Mouse (Mus musculus): ENCODE data around the gene Frmd4b. TPM values are rescaled to one million over a fixed set of nuclear protein-coding genes. Genes with fewer than 3 reads are reported as not detected.

Frmd4b gene
- polyA plus RNA-seq, 1 experiment from 2014 or later, result 12.9 TPM

- H3K4me2 ChIP-seq, result no peak overlapping the region
- no peaks in the 10 kb centered on the region for H3K9me3 ChIP-seq
- H3K27me3 ChIP-seq, result no peaks in the 10 kb centered on the region
- 85% methylated on average over 2 of the region's 2 CpGs for WGBS
- ATAC-seq (ENCODE audit: insufficient number of reproducible peaks, insufficient read depth, low FRiP score, low TSS enrichment, low read depth), result no peak
- no peak overlapping the region for H3K4me3 ChIP-seq (replicated peaks)
- H3K27ac ChIP-seq, result no peak overlapping the region
- H3K9ac ChIP-seq (replicated peaks), result no peak overlapping the region
- peaks cover 13% of the 10 kb centered on the region for H3K4me1 ChIP-seq (replicated peaks)
- H3K36me3 ChIP-seq, result no peaks in the 10 kb centered on the region
Measured at GRCm38 (mm10) chr6:97580479-97581030, 36.8 kb downstream of the Frmd4b start.

- Histone ChIP-seq H3K27ac (no peak overlapping the region), H3K36me3 (no peaks in the 10 kb centered on the region), H3K9ac (replicated peaks) (no peak overlapping the region), H3K27me3 (no peaks in the 10 kb centered on the region), H3K9me3 (no peaks in the 10 kb centered on the region), H3K4me2 (no peak overlapping the region), H3K4me3 (replicated peaks) (no peak overlapping the region), H3K4me1 (replicated peaks) (peaks cover 13% of the 10 kb centered on the region)
- 59% methylated on average over 4 of the region's 4 CpGs for WGBS
- ATAC-seq (ENCODE audit: insufficient number of reproducible peaks, insufficient read depth, low FRiP score, low TSS enrichment, low read depth), result no peak
Measured at GRCm38 (mm10) chr6:97579704-97580103, 37.6 kb downstream of the Frmd4b start.

- WGBS, result 81% methylated on average over 7 of the region's 7 CpGs
- H3K27ac ChIP-seq, result no peak overlapping the region
- peaks cover 13% of the 10 kb centered on the region for H3K4me1 ChIP-seq (replicated peaks)
Measured at GRCm38 (mm10) chr6:97578210-97578609, 39.1 kb downstream of the Frmd4b start.

GRCm38 (mm10) chr6:97577349-97577748, 40.0 kb downstream of the Frmd4b start:
- 78% methylated on average over 4 of the region's 4 CpGs for WGBS

More at GRCm38 (mm10) chr6:97578210-97578609, 39.1 kb downstream of the Frmd4b start:
- Histone ChIP-seq H3K9ac (replicated peaks) (no peak overlapping the region), H3K4me2 (no peak overlapping the region), H3K36me3 (no peaks in the 10 kb centered on the region), H3K27me3 (no peaks in the 10 kb centered on the region), H3K4me3 (replicated peaks) (no peak overlapping the region), H3K9me3 (no peaks in the 10 kb centered on the region)
- ATAC-seq (ENCODE audit: insufficient number of reproducible peaks, insufficient read depth, low FRiP score, low TSS enrichment, low read depth), result no peak

GRCm38 (mm10) chr6:97576565-97577346, 40.6 kb downstream of the Frmd4b start:
- H3K4me3 ChIP-seq (replicated peaks), result no peak overlapping the region
- H3K27me3 ChIP-seq, result no peaks in the 10 kb centered on the region
- H3K4me1 ChIP-seq (replicated peaks), result peaks cover 13% of the 10 kb centered on the region
- no peak for ATAC-seq (ENCODE audit: insufficient number of reproducible peaks, insufficient read depth, low FRiP score, low TSS enrichment, low read depth)
- H3K4me2 ChIP-seq, result no peak overlapping the region
- H3K9ac ChIP-seq (replicated peaks), result no peak overlapping the region
- 68% methylated on average over 7 of the region's 7 CpGs for WGBS
- no peaks in the 10 kb centered on the region for H3K36me3 ChIP-seq
- H3K9me3 ChIP-seq, result no peaks in the 10 kb centered on the region
- no peak overlapping the region for H3K27ac ChIP-seq

More at GRCm38 (mm10) chr6:97577349-97577748, 40.0 kb downstream of the Frmd4b start:
- Histone ChIP-seq H3K4me3 (replicated peaks) (no peak overlapping the region), H3K9ac (replicated peaks) (no peak overlapping the region), H3K4me2 (no peak overlapping the region), H3K9me3 (no peaks in the 10 kb centered on the region), H3K4me1 (replicated peaks) (peaks cover 13% of the 10 kb centered on the region), H3K27me3 (no peaks in the 10 kb centered on the region), H3K36me3 (no peaks in the 10 kb centered on the region), H3K27ac (no peak overlapping the region)
- ATAC-seq (ENCODE audit: insufficient number of reproducible peaks, insufficient read depth, low FRiP score, low TSS enrichment, low read depth), result no peak

- Histone ChIP-seq H3K27ac (no peak overlapping the region), H3K36me3 (no peaks in the 10 kb centered on the region), H3K27me3 (no peaks in the 10 kb centered on the region), H3K4me3 (replicated peaks) (no peak overlapping the region), H3K9me3 (no peaks in the 10 kb centered on the region), H3K9ac (replicated peaks) (no peak overlapping the region), H3K4me1 (replicated peaks) (peaks cover 13% of the 10 kb centered on the region), H3K4me2 (no peak overlapping the region)
- ATAC-seq (ENCODE audit: insufficient number of reproducible peaks, insufficient read depth, low FRiP score, low TSS enrichment, low read depth), result no peak
- WGBS, result 87% methylated on average over 7 of the region's 7 CpGs
Measured at GRCm38 (mm10) chr6:97576096-97576495, 41.2 kb downstream of the Frmd4b start.

- Histone ChIP-seq H3K4me1 (replicated peaks) (peaks cover 13% of the 10 kb centered on the region), H3K9me3 (no peaks in the 10 kb centered on the region), H3K27me3 (no peaks in the 10 kb centered on the region), H3K4me3 (replicated peaks) (no peak overlapping the region), H3K4me2 (no peak overlapping the region), H3K27ac (no peak overlapping the region), H3K36me3 (no peaks in the 10 kb centered on the region), H3K9ac (replicated peaks) (no peak overlapping the region)
- ATAC-seq (ENCODE audit: insufficient number of reproducible peaks, insufficient read depth, low FRiP score, low TSS enrichment, low read depth), result no peak
- 87% methylated on average over 5 of the region's 5 CpGs for WGBS
Measured at GRCm38 (mm10) chr6:97574973-97575372, 42.4 kb downstream of the Frmd4b start.

- no peak overlapping the region for H3K9ac ChIP-seq (replicated peaks)
- no peaks in the 10 kb centered on the region for H3K36me3 ChIP-seq
- 88% methylated on average over 5 of the region's 5 CpGs for WGBS
- no peak overlapping the region for H3K4me3 ChIP-seq (replicated peaks)
- no peaks in the 10 kb centered on the region for H3K9me3 ChIP-seq
- no peaks in the 10 kb centered on the region for H3K27me3 ChIP-seq
- no peak for ATAC-seq (ENCODE audit: insufficient number of reproducible peaks, insufficient read depth, low FRiP score, low TSS enrichment, low read depth)
- H3K4me2 ChIP-seq, result no peak overlapping the region
- no peak overlapping the region for H3K27ac ChIP-seq
- H3K4me1 ChIP-seq (replicated peaks), result peaks cover 11% of the 10 kb centered on the region
Measured at GRCm38 (mm10) chr6:97572226-97572625, 45.1 kb downstream of the Frmd4b start.

- WGBS, result 48% methylated on average over 6 of the region's 6 CpGs
- H3K27me3 ChIP-seq, result no peaks in the 10 kb centered on the region
- no peaks in the 10 kb centered on the region for H3K9me3 ChIP-seq
- no peak overlapping the region for H3K4me3 ChIP-seq (replicated peaks)
- ATAC-seq (ENCODE audit: insufficient number of reproducible peaks, insufficient read depth, low FRiP score, low TSS enrichment, low read depth), result no peak
- peaks cover 6% of the 10 kb centered on the region; the same call in 1 of the 2 replicates for H3K4me1 ChIP-seq (replicated peaks)
- H3K36me3 ChIP-seq, result no peaks in the 10 kb centered on the region
- H3K4me2 ChIP-seq, result no peak overlapping the region
- no peak overlapping the region for H3K9ac ChIP-seq (replicated peaks)
- H3K27ac ChIP-seq, result no peak overlapping the region
Measured at GRCm38 (mm10) chr6:97568538-97568937, 48.8 kb downstream of the Frmd4b start.

GRCm38 (mm10) chr6:97566746-97567145, 50.6 kb downstream of the Frmd4b start:
- Histone ChIP-seq H3K4me1 (replicated peaks) (peaks cover 6% of the 10 kb centered on the region; the same call in 1 of the 2 replicates), H3K27me3 (no peaks in the 10 kb centered on the region), H3K27ac (no peak overlapping the region), H3K9me3 (no peaks in the 10 kb centered on the region), H3K9ac (replicated peaks) (no peak overlapping the region), H3K4me2 (no peak overlapping the region), H3K4me3 (replicated peaks) (no peak overlapping the region), H3K36me3 (no peaks in the 10 kb centered on the region)
- WGBS, result 70% methylated on average over 4 of the region's 4 CpGs
- ATAC-seq (ENCODE audit: insufficient number of reproducible peaks, insufficient read depth, low FRiP score, low TSS enrichment, low read depth), result no peak

GRCm38 (mm10) chr6:97557147-97557546, 60.2 kb downstream of the Frmd4b start:
- Histone ChIP-seq H3K36me3 (no peaks in the 10 kb centered on the region), H3K9ac (replicated peaks) (no peak overlapping the region), H3K9me3 (no peaks in the 10 kb centered on the region), H3K27me3 (no peaks in the 10 kb centered on the region), H3K4me3 (replicated peaks) (no peak overlapping the region), H3K4me2 (no peak overlapping the region), H3K27ac (no peak overlapping the region), H3K4me1 (replicated peaks) (peaks cover 3% of the 10 kb centered on the region; the same call in 1 of the 2 replicates)
- no peak for ATAC-seq (ENCODE audit: insufficient number of reproducible peaks, insufficient read depth, low FRiP score, low TSS enrichment, low read depth)
- 86% methylated on average over 8 of the region's 8 CpGs for WGBS

Measured in limb, embryonic 12.5 days (tissue).